Mouse (Mus musculus): Measurements from ENCODE around the gene Zfp36l1.

DNA sequence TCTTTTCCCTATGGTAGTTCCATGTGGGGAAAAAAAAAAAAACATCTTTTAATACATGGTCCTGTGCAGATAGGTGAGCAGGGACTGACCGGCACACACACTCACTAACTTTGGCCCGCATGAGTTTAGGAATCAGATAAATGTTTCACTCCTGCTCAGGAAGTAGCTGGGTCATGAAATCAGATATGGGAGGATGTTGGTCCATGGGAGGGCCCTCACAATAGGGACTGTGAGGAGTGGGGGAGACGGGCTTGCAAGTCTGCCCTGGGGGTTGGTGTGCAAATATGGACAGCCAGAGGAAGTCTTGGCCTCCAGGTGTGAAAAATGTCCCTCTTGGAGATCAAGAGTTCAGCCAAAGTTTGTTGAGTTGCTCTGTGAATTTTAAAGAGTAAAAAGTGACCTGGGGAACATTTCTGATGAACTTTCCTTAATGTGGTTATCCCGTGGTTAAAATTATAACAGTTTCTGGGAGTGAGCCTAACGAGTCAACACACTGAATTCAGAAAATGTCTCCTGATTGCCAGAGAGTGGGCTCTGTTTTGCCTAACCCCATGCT is 53.0 kb downstream of the Zfp36l1 start:
- no peak for TF ChIP-seq GATA1 (IDR thresholded peaks at IDR 0.05; ENCODE audit: borderline replicate concordance, low read length)
- no peak for TF ChIP-seq FLI1 (IDR thresholded peaks at IDR 0.05; ENCODE audit: low read length)

All from megakaryocyte, embryonic 14.5 days (primary cell).